Mouse (Mus musculus): ENCODE results near the gene Btn2a2.
"Not testable (repeated sequence)": the region's sequence is repeated elsewhere in the genome, so short reads cannot be mapped to it uniquely, and the experiment has no call there.

Gene Btn2a2

GRCm38 (mm10) chr13:23488400-23489322 lies at the start of gene Btn2a2:
Btn2a2 (minus strand) TSS chr13:23488857.
- peak; percentile 85 for DNase-seq (ENCODE audit: low read depth, low spot score)
- H3K27me3 ChIP-seq (ENCODE audit: control insufficient read depth, insufficient read depth, low read length, poor library complexity, severe bottlenecking), result no peaks in the 10 kb centered on the region
- no peaks in the 10 kb centered on the region for H3K36me3 ChIP-seq (ENCODE audit: control insufficient read depth, insufficient read depth, low read length, poor library complexity, severe bottlenecking)

- no peak for DNase-seq (ENCODE audit: low read depth, low spot score)
Measured at GRCm38 (mm10) chr13:23538249-23538648, 49.6 kb upstream of the Btn2a2 start.

GRCm38 (mm10) chr13:23537006-23537710 lies 48.5 kb upstream of the Btn2a2 start:
- DNase-seq (ENCODE audit: low read depth, low spot score), result no peak
- Histone ChIP-seq H3K27me3 (ENCODE audit: control insufficient read depth, insufficient read depth, low read length, poor library complexity, severe bottlenecking) (no peaks in the 10 kb centered on the region), H3K36me3 (ENCODE audit: control insufficient read depth, insufficient read depth, low read length, poor library complexity, severe bottlenecking) (no peaks in the 10 kb centered on the region)

More at GRCm38 (mm10) chr13:23538249-23538648, 49.6 kb upstream of the Btn2a2 start:
- no peaks in the 10 kb centered on the region for H3K27me3 ChIP-seq (ENCODE audit: control insufficient read depth, insufficient read depth, low read length, poor library complexity, severe bottlenecking)
- H3K36me3 ChIP-seq (ENCODE audit: control insufficient read depth, insufficient read depth, low read length, poor library complexity, severe bottlenecking), result no peaks in the 10 kb centered on the region

GRCm38 (mm10) chr13:23536076-23536822 lies 47.6 kb upstream of the Btn2a2 start:
- DNase-seq (ENCODE audit: low read depth, low spot score), result no peak
- no peaks in the 10 kb centered on the region for H3K36me3 ChIP-seq (ENCODE audit: control insufficient read depth, insufficient read depth, low read length, poor library complexity, severe bottlenecking)
- no peaks in the 10 kb centered on the region for H3K27me3 ChIP-seq (ENCODE audit: control insufficient read depth, insufficient read depth, low read length, poor library complexity, severe bottlenecking)

- peak; percentile 92 for DNase-seq (ENCODE audit: low read depth, low spot score)
Measured at GRCm38 (mm10) chr13:23535137-23536075, 46.7 kb upstream of the Btn2a2 start, which contains the start of gene Hist1h3g. Hist1h3g (plus strand) TSS chr13:23535422.

GRCm38 (mm10) chr13:23534368-23535131 lies 45.9 kb upstream of the Btn2a2 start:
- Histone ChIP-seq H3K36me3 (ENCODE audit: control insufficient read depth, insufficient read depth, low read length, poor library complexity, severe bottlenecking) (no peaks in the 10 kb centered on the region), H3K27me3 (ENCODE audit: control insufficient read depth, insufficient read depth, low read length, poor library complexity, severe bottlenecking) (no peaks in the 10 kb centered on the region)
- no peak for DNase-seq (ENCODE audit: low read depth, low spot score)

More at GRCm38 (mm10) chr13:23535137-23536075, 46.7 kb upstream of the Btn2a2 start, which contains the start of gene Hist1h3g:
- not testable (repeated sequence) for H3K36me3 ChIP-seq (ENCODE audit: control insufficient read depth, insufficient read depth, low read length, poor library complexity, severe bottlenecking); H3K27me3 ChIP-seq (ENCODE audit: control insufficient read depth, insufficient read depth, low read length, poor library complexity, severe bottlenecking)

GRCm38 (mm10) chr13:23533560-23534367 lies 45.1 kb upstream of the Btn2a2 start, which contains the start of gene Hist1h2af:
Hist1h2af (plus strand) TSS chr13:23533906.
- peak; percentile 83 for DNase-seq (ENCODE audit: low read depth, low spot score)
- H3K36me3 ChIP-seq (ENCODE audit: control insufficient read depth, insufficient read depth, low read length, poor library complexity, severe bottlenecking); H3K27me3 ChIP-seq (ENCODE audit: control insufficient read depth, insufficient read depth, low read length, poor library complexity, severe bottlenecking): not testable (repeated sequence)

GRCm38 (mm10) chr13:23532262-23533075 lies 43.8 kb upstream of the Btn2a2 start:
- no peak for DNase-seq (ENCODE audit: low read depth, low spot score)
- Histone ChIP-seq H3K27me3 (ENCODE audit: control insufficient read depth, insufficient read depth, low read length, poor library complexity, severe bottlenecking) (no peaks in the 10 kb centered on the region), H3K36me3 (ENCODE audit: control insufficient read depth, insufficient read depth, low read length, poor library complexity, severe bottlenecking) (no peaks in the 10 kb centered on the region)

GRCm38 (mm10) chr13:23530901-23531875 lies 42.5 kb upstream of the Btn2a2 start, which contains the start of gene Hist1h4h:
Hist1h4h (plus strand) TSS chr13:23531050.
- DNase-seq (ENCODE audit: low read depth, low spot score), result peak; percentile 97
- H3K36me3 ChIP-seq (ENCODE audit: control insufficient read depth, insufficient read depth, low read length, poor library complexity, severe bottlenecking), result no peaks in the 10 kb centered on the region

GRCm38 (mm10) chr13:23530181-23530900 lies 41.7 kb upstream of the Btn2a2 start:
- no peaks in the 10 kb centered on the region for H3K27me3 ChIP-seq (ENCODE audit: control insufficient read depth, insufficient read depth, low read length, poor library complexity, severe bottlenecking)

More at GRCm38 (mm10) chr13:23530901-23531875, 42.5 kb upstream of the Btn2a2 start, which contains the start of gene Hist1h4h:
- H3K27me3 ChIP-seq (ENCODE audit: control insufficient read depth, insufficient read depth, low read length, poor library complexity, severe bottlenecking), result no peaks in the 10 kb centered on the region

More at GRCm38 (mm10) chr13:23530181-23530900, 41.7 kb upstream of the Btn2a2 start:
- peak; percentile 84 for DNase-seq (ENCODE audit: low read depth, low spot score)
- H3K36me3 ChIP-seq (ENCODE audit: control insufficient read depth, insufficient read depth, low read length, poor library complexity, severe bottlenecking), result no peaks in the 10 kb centered on the region

Measured in splenic B cell, adult 2 months (primary cell).